Mouse (Mus musculus) stomach, embryonic 14.5 days (tissue): ENCODE measurements around the gene Gpr137. TPM values are rescaled to one million over a fixed set of nuclear protein-coding genes. Genes with fewer than 3 reads are reported as not detected.

Experiments used
- ATAC-seq: fragments of 200-750 bp; cut with Nextera tagmentation; 2 replicates; pipeline ENCODE4 v1.8.0; 2017; ENCODE audit warnings: low read depth, moderate TSS enrichment; ENCODE audit not compliant: insufficient number of reproducible peaks, insufficient read depth, low FRiP score
- H3K27ac ChIP-seq: fragments of 300-500 bp; sonication (generic); 2 replicates; pipeline ENCODE4 v1.5.1; 2014; ENCODE audit warnings: mild to moderate bottlenecking, low read length, moderate library complexity, mixed read lengths
- H3K27me3 ChIP-seq: fragments of 300-500 bp; sonication (generic); 2 replicates; pipeline ENCODE4 v1.6.1; 2014; ENCODE audit warnings: low read length, control low read depth, mixed read lengths; ENCODE audit not compliant: control insufficient read depth, insufficient read depth
- H3K36me3 ChIP-seq: fragments of 300-500 bp; sonication (generic); 2 replicates; pipeline ENCODE4 v1.6.1; 2014; ENCODE audit warnings: mild to moderate bottlenecking, control low read depth, low read length, moderate library complexity, mixed read lengths; ENCODE audit not compliant: control insufficient read depth, insufficient read depth
- H3K4me1 ChIP-seq: fragments of 300-500 bp; sonication (generic); 2 replicates; pipeline ENCODE4 v1.6.1; 2014; ENCODE audit warnings: low read length, control low read depth, mixed read lengths; ENCODE audit not compliant: control insufficient read depth, insufficient read depth
- H3K4me2 ChIP-seq: fragments of 300-500 bp; sonication (generic); replicated peaks from 2 replicates; pipeline ENCODE4 v1.6.1; 2014; ENCODE audit warnings: low read depth, low read length, control low read depth
- H3K4me3 ChIP-seq: fragments of 300-500 bp; sonication (generic); 2 replicates; pipeline ENCODE4 v1.5.1; 2014; ENCODE audit warnings: low read depth, low read length, control low read depth
- H3K9ac ChIP-seq: fragments of 300-500 bp; sonication (generic); replicated peaks from 2 replicates; pipeline ENCODE4 v1.6.1; 2014; ENCODE audit warnings: low read depth, mild to moderate bottlenecking, control low read depth, low read length, moderate library complexity, mixed read lengths
- H3K9me3 ChIP-seq: fragments of 300-500 bp; sonication (generic); 2 replicates; pipeline ENCODE4 v1.6.1; 2016; ENCODE audit warnings: low read depth, low read length, control low read depth; ENCODE audit not compliant: control insufficient read depth
- WGBS: fragments of 180-500 bp; shearing (Covaris S2); extraction: QIAGEN DNeasy Blood & Tissue Kit; methylation state at CpG from one replicate; pipeline ENCODE4 v1.1.7; 2014; 5-methylcytosine and 5-hydroxymethylcytosine counted together
- polyA plus RNA-seq: library from polyadenylated mRNA; unstranded; fragments of >200 nt; fragmentation: Nextera tagmentation; extraction: Ambion mirVana; gene quantifications from 2 replicates; pipeline ENCODE4 v1.2.1, GENCODE M21; 2014

Gene Gpr137
- polyA plus RNA-seq, 1 experiment from 2014 or later: 21.8 TPM

GRCm38 (mm10) chr19:6983621-6984020 lies 41.3 kb upstream of the Gpr137 start:
- H3K9ac ChIP-seq: no peak overlapping the region
- ATAC-seq: no peak
- 94% methylated on average over 5 of the region's 5 CpGs for WGBS
- H3K4me3 ChIP-seq: no peak overlapping the region
- H3K9me3 ChIP-seq: no peaks in the 10 kb centered on the region
- H3K27me3 ChIP-seq: no peaks in the 10 kb centered on the region
- H3K36me3 ChIP-seq: peaks cover 23% of the 10 kb centered on the region; the same call in 1 of the 2 replicates
- H3K4me1 ChIP-seq: peaks cover 28% of the 10 kb centered on the region
- H3K4me2 ChIP-seq: no peak overlapping the region
- no peak overlapping the region for H3K27ac ChIP-seq

GRCm38 (mm10) chr19:6981465-6981864 lies 39.2 kb upstream of the Gpr137 start:
- ATAC-seq: no peak
- Histone ChIP-seq H3K27ac (no peak overlapping the region), H3K4me3 (0 out of 2 replicates have a peak overlapping the region, but pooled peaks have one; percentile 67), H3K36me3 (peaks cover 36% of the 10 kb centered on the region), H3K27me3 (no peaks in the 10 kb centered on the region), H3K4me1 (peaks cover 26% of the 10 kb centered on the region), H3K9me3 (no peaks in the 10 kb centered on the region), H3K4me2 (peak overlapping the region; percentile 76; the same call in 1 of the 2 replicates), H3K9ac (no peak overlapping the region)
- 89% methylated on average over 4 of the region's 4 CpGs for WGBS

GRCm38 (mm10) chr19:6980381-6981093 lies 38.3 kb upstream of the Gpr137 start, which contains the start of gene Fkbp2:
Gene Fkbp2, minus strand, starts transcription at chr19:6980501.
- Histone ChIP-seq H3K4me1 (peaks cover 30% of the 10 kb centered on the region), H3K27ac (peak within 1 kb of the TSS; percentile 82), H3K4me3 (peak within 1 kb of the TSS; percentile 67), H3K36me3 (peaks cover 36% of the 10 kb centered on the region), H3K4me2 (peak within 1 kb of the TSS; percentile 76), H3K9ac (peak within 1 kb of the TSS; percentile 60), H3K27me3 (no peaks in the 10 kb centered on the region), H3K9me3 (no peaks in the 10 kb centered on the region)
- 2% methylated on average over 38 of the region's 38 CpGs for WGBS
- peak; percentile 88 for ATAC-seq

- H3K4me1 ChIP-seq: peaks cover 30% of the 10 kb centered on the region
- WGBS: under 1% methylated on average over 58 of the region's 59 CpGs
- peak overlapping the region; percentile 76 for H3K4me2 ChIP-seq
- peak overlapping the region; percentile 67 for H3K4me3 ChIP-seq
- ATAC-seq: peak; percentile 89
- peak overlapping the region; percentile 60 for H3K9ac ChIP-seq
- H3K27me3 ChIP-seq: no peaks in the 10 kb centered on the region
- no peaks in the 10 kb centered on the region for H3K9me3 ChIP-seq
- peak overlapping the region; percentile 82 for H3K27ac ChIP-seq
- peaks cover 28% of the 10 kb centered on the region for H3K36me3 ChIP-seq
Observed at GRCm38 (mm10) chr19:6979486-6980380, 37.5 kb upstream of the Gpr137 start.

- H3K9ac ChIP-seq: peak overlapping the region; percentile 60
- H3K4me2 ChIP-seq: peak overlapping the region; percentile 76
- H3K4me1 ChIP-seq: peaks cover 30% of the 10 kb centered on the region
- H3K4me3 ChIP-seq: peak overlapping the region; percentile 67
- ATAC-seq: no peak
- H3K27me3 ChIP-seq: no peaks in the 10 kb centered on the region
- H3K36me3 ChIP-seq: peaks cover 27% of the 10 kb centered on the region
- peak overlapping the region; percentile 66 for H3K27ac ChIP-seq
- WGBS: 8% methylated on average over 11 of the region's 11 CpGs
- H3K9me3 ChIP-seq: no peaks in the 10 kb centered on the region
Observed at GRCm38 (mm10) chr19:6979001-6979479, 36.8 kb upstream of the Gpr137 start.

GRCm38 (mm10) chr19:6978639-6978974 lies 36.3 kb upstream of the Gpr137 start:
- H3K9ac ChIP-seq: peak overlapping the region; percentile 60; the same call in 1 of the 2 replicates
- peaks cover 23% of the 10 kb centered on the region for H3K36me3 ChIP-seq
- H3K9me3 ChIP-seq: no peaks in the 10 kb centered on the region
- H3K4me3 ChIP-seq: peak overlapping the region; percentile 67
- H3K27ac ChIP-seq: peak overlapping the region; percentile 41
- ATAC-seq: no peak
- H3K27me3 ChIP-seq: no peaks in the 10 kb centered on the region
- 29% methylated on average over 3 of the region's 3 CpGs for WGBS
- peak overlapping the region; percentile 76 for H3K4me2 ChIP-seq
- peaks cover 34% of the 10 kb centered on the region for H3K4me1 ChIP-seq

- no peak for ATAC-seq
- H3K9me3 ChIP-seq: no peaks in the 10 kb centered on the region
- no peaks in the 10 kb centered on the region for H3K27me3 ChIP-seq
- 0 out of 2 replicates have a peak overlapping the region, but pooled peaks have one; percentile 67 for H3K4me3 ChIP-seq
- peaks cover 21% of the 10 kb centered on the region for H3K36me3 ChIP-seq
- WGBS: 80% methylated on average over 13 of the region's 13 CpGs
- 0 out of 2 replicates have a peak overlapping the region, but pooled peaks have one; percentile 60 for H3K9ac ChIP-seq
- peaks cover 34% of the 10 kb centered on the region for H3K4me1 ChIP-seq
- peak overlapping the region; percentile 76; the same call in 1 of the 2 replicates for H3K4me2 ChIP-seq
- H3K27ac ChIP-seq: peak overlapping the region; percentile 41
Observed at GRCm38 (mm10) chr19:6977759-6978638, 35.7 kb upstream of the Gpr137 start.
